Mouse (Mus musculus): ENCODE results near the gene Fyb2. TPM values are rescaled to one million over a fixed set of nuclear protein-coding genes. Genes with fewer than 3 reads are reported as not detected.

Gene Fyb2
- total and polyA plus RNA-seq, 3 experiments, result not detected

DNA sequence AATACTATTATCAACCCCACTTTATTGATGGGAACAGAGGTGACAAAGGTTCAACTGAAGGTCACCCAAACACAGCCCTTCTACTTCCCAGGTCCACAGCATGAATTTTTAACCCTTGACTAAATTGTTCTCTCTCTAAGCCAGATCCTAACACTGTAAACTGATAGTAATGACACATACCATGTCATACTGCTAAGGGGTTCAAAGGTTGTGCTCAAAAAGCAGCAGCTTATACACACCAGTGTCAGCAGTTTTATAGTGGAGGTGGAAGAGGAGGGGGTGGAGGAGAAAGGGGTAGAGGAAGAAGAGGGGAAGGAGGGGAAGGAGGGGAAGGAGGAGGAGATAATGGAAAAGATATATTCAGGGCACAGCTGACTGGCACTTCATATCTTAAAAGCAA, 20.4 kb downstream of the Fyb2 start:
- H3K36me3 ChIP-seq (ENCODE audit: control insufficient read depth, insufficient read depth, low read length), result no peaks in the 10 kb centered on the region
- no peak overlapping the region for H3K9ac ChIP-seq (ENCODE audit: low read depth, low read length)
- no peaks in the 10 kb centered on the region for H3K79me2 ChIP-seq (replicated peaks; ENCODE audit: control insufficient read depth, insufficient read depth, low read length)
- H3K4me3 ChIP-seq, result no peak overlapping the region
- no peaks in the 10 kb centered on the region for H3K27me3 ChIP-seq (ENCODE audit: control insufficient read depth, insufficient read depth, low read length)
- intact Hi-C loops (cut with DNase I), result no loop called here
- DNase-seq, result no peak
- TF ChIP-seq POLR2A (IDR thresholded peaks at IDR 0.05; ENCODE audit: insufficient read depth, low read depth, low read length), result no peak
- no peak for TF ChIP-seq EP300 (IDR thresholded peaks at IDR 0.05; ENCODE audit: insufficient read depth, low read depth, low read length)
- no peak for TF ChIP-seq CTCF (IDR thresholded peaks at IDR 0.05)
- H3K4me1 ChIP-seq (ENCODE audit: control insufficient read depth, insufficient read depth, low read length), result no peaks in the 10 kb centered on the region
- H3K27ac ChIP-seq, result no peak overlapping the region

DNA sequence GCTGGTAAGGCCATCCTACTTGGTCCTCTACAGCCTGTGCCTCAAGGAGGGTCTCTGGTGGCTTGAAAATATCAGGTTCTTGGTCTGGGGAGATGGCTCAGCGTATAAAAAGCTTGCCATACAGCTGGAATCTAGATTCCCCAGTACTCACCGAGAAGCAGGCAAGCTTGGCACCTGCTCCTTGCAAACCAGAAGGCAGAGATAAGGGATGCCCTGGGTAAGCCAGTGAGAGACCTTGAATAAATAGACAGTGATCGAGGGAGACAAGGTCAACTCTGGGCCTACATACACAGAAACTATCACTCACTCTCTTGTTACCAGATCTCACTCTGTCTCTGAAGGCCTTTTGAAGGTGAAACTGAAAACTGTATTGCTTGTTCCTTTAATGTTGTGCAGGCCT, 21.7 kb downstream of the Fyb2 start:
- H3K27me3 ChIP-seq (ENCODE audit: control insufficient read depth, insufficient read depth, low read length), result no peaks in the 10 kb centered on the region
- no peaks in the 10 kb centered on the region for H3K4me1 ChIP-seq (ENCODE audit: control insufficient read depth, insufficient read depth, low read length)
- no peaks in the 10 kb centered on the region for H3K79me2 ChIP-seq (replicated peaks; ENCODE audit: control insufficient read depth, insufficient read depth, low read length)
- TF ChIP-seq EP300 (IDR thresholded peaks at IDR 0.05; ENCODE audit: insufficient read depth, low read depth, low read length), result no peak
- no peak for TF ChIP-seq POLR2A (IDR thresholded peaks at IDR 0.05; ENCODE audit: insufficient read depth, low read depth, low read length)
- no peak for TF ChIP-seq CTCF (IDR thresholded peaks at IDR 0.05)
- no peak for DNase-seq
- intact Hi-C loops (cut with DNase I), result no loop called here
- no peak overlapping the region for H3K9ac ChIP-seq (ENCODE audit: low read depth, low read length)
- no peak overlapping the region for H3K4me3 ChIP-seq
- no peak overlapping the region for H3K27ac ChIP-seq
- WGBS, result 40% methylated on average over 3 of the region's 3 CpGs
- H3K36me3 ChIP-seq (ENCODE audit: control insufficient read depth, insufficient read depth, low read length), result no peaks in the 10 kb centered on the region

- no peak overlapping the region for H3K27ac ChIP-seq
- no peaks in the 10 kb centered on the region for H3K4me1 ChIP-seq (ENCODE audit: control insufficient read depth, insufficient read depth, low read length)
- no peak for DNase-seq
- no peak overlapping the region for H3K4me3 ChIP-seq
- H3K36me3 ChIP-seq (ENCODE audit: control insufficient read depth, insufficient read depth, low read length), result no peaks in the 10 kb centered on the region
- H3K9ac ChIP-seq (ENCODE audit: low read depth, low read length), result no peak overlapping the region
- no peaks in the 10 kb centered on the region for H3K79me2 ChIP-seq (replicated peaks; ENCODE audit: control insufficient read depth, insufficient read depth, low read length)
- intact Hi-C loops (cut with DNase I), result no loop called here
- no peak for TF ChIP-seq CTCF (IDR thresholded peaks at IDR 0.05)
- no peak for TF ChIP-seq EP300 (IDR thresholded peaks at IDR 0.05; ENCODE audit: insufficient read depth, low read depth, low read length)
- no peak for TF ChIP-seq POLR2A (IDR thresholded peaks at IDR 0.05; ENCODE audit: insufficient read depth, low read depth, low read length)
- no peaks in the 10 kb centered on the region for H3K27me3 ChIP-seq (ENCODE audit: control insufficient read depth, insufficient read depth, low read length)
- WGBS, result 81% methylated on average over 3 of the region's 3 CpGs
Measured at GRCm38 (mm10) chr4:104935436-104935835, 22.2 kb downstream of the Fyb2 start.

GRCm38 (mm10) chr4:104936011-104936410, 22.8 kb downstream of the Fyb2 start:
- H3K4me1 ChIP-seq (ENCODE audit: control insufficient read depth, insufficient read depth, low read length), result no peaks in the 10 kb centered on the region
- no peak overlapping the region for H3K27ac ChIP-seq
- WGBS, result 65% methylated on average over 9 of the region's 9 CpGs
- H3K9ac ChIP-seq (ENCODE audit: low read depth, low read length), result no peak overlapping the region
- H3K27me3 ChIP-seq (ENCODE audit: control insufficient read depth, insufficient read depth, low read length), result no peaks in the 10 kb centered on the region
- DNase-seq, result no peak
- no peak overlapping the region for H3K4me3 ChIP-seq
- TF ChIP-seq POLR2A (IDR thresholded peaks at IDR 0.05; ENCODE audit: insufficient read depth, low read depth, low read length), result no peak
- no peak for TF ChIP-seq CTCF (IDR thresholded peaks at IDR 0.05)
- TF ChIP-seq EP300 (IDR thresholded peaks at IDR 0.05; ENCODE audit: insufficient read depth, low read depth, low read length), result no peak
- intact Hi-C loops (cut with DNase I), result no loop called here
- no peaks in the 10 kb centered on the region for H3K79me2 ChIP-seq (replicated peaks; ENCODE audit: control insufficient read depth, insufficient read depth, low read length)
- H3K36me3 ChIP-seq (ENCODE audit: control insufficient read depth, insufficient read depth, low read length), result no peaks in the 10 kb centered on the region

GRCm38 (mm10) chr4:104939535-104939934, 26.3 kb downstream of the Fyb2 start:
- Histone ChIP-seq H3K27me3 (ENCODE audit: control insufficient read depth, insufficient read depth, low read length) (no peaks in the 10 kb centered on the region), H3K9ac (ENCODE audit: low read depth, low read length) (no peak overlapping the region), H3K36me3 (ENCODE audit: control insufficient read depth, insufficient read depth, low read length) (no peaks in the 10 kb centered on the region), H3K79me2 (replicated peaks; ENCODE audit: control insufficient read depth, insufficient read depth, low read length) (no peaks in the 10 kb centered on the region), H3K4me3 (no peak overlapping the region), H3K27ac (no peak overlapping the region), H3K4me1 (ENCODE audit: control insufficient read depth, insufficient read depth, low read length) (no peaks in the 10 kb centered on the region)
- 35% methylated on average over 6 of the region's 6 CpGs for WGBS
- no peak for DNase-seq
- intact Hi-C loops (cut with DNase I), result no loop called here
- TF ChIP-seq POLR2A (IDR thresholded peaks at IDR 0.05; ENCODE audit: insufficient read depth, low read depth, low read length), result no peak
- TF ChIP-seq CTCF (IDR thresholded peaks at IDR 0.05), result no peak
- no peak for TF ChIP-seq EP300 (IDR thresholded peaks at IDR 0.05; ENCODE audit: insufficient read depth, low read depth, low read length)

DNA sequence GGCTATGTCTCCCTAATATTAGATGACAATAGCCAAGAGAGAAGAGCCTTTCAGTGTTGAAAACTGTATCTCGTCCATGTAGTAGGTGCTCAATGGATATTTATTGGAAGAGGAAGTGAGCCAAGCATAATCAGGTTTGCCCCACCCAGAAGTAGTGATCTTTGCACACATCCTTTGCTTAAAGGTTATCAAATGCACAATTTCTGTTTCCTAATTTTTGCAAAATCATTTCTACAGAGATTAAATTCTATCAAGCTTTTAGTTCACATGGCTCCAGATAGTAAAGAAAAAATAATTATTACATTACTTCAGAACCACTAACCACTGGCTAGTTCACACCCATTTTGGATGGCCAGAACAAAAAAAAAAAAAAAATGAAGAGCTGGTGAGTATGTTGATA, 28.6 kb downstream of the Fyb2 start:
- WGBS, result 63% methylated on average over 1 of the region's 1 CpGs
- Histone ChIP-seq H3K9ac (ENCODE audit: low read depth, low read length) (no peak overlapping the region), H3K36me3 (ENCODE audit: control insufficient read depth, insufficient read depth, low read length) (no peaks in the 10 kb centered on the region), H3K79me2 (replicated peaks; ENCODE audit: control insufficient read depth, insufficient read depth, low read length) (no peaks in the 10 kb centered on the region), H3K27me3 (ENCODE audit: control insufficient read depth, insufficient read depth, low read length) (no peaks in the 10 kb centered on the region; the same call in 1 of the 2 replicates), H3K27ac (no peak overlapping the region), H3K4me3 (no peak overlapping the region), H3K4me1 (ENCODE audit: control insufficient read depth, insufficient read depth, low read length) (no peaks in the 10 kb centered on the region)
- intact Hi-C loops (cut with DNase I), result no loop called here
- DNase-seq, result no peak
- TF ChIP-seq POLR2A (IDR thresholded peaks at IDR 0.05; ENCODE audit: insufficient read depth, low read depth, low read length), result no peak
- TF ChIP-seq EP300 (IDR thresholded peaks at IDR 0.05; ENCODE audit: insufficient read depth, low read depth, low read length), result no peak
- no peak for TF ChIP-seq CTCF (IDR thresholded peaks at IDR 0.05)

Measured in heart, adult 2 months (tissue).